Mouse (Mus musculus): Measurements from ENCODE around the gene Stra6l.

Gene Stra6l

GRCm38 (mm10) chr4:45848109-45848824, at the start of gene Stra6l:
Gene Stra6l (plus strand): TSS chr4:45848664.
- DNase-seq (ENCODE audit: low read depth) = peak; percentile 17

GRCm38 (mm10) chr4:45798964-45799363, 49.5 kb upstream of the Stra6l start, which contains the start of gene Aldh1b1:
Gene Aldh1b1 (plus strand): TSS chr4:45799022.
- peak; percentile 49 for DNase-seq (ENCODE audit: low read depth)

- DNase-seq (ENCODE audit: low read depth) = no peak
Measured at GRCm38 (mm10) chr4:45799956-45800537, 48.4 kb upstream of the Stra6l start.

GRCm38 (mm10) chr4:45802900-45803299, 45.6 kb upstream of the Stra6l start:
- DNase-seq (ENCODE audit: low read depth) = no peak

- no peak for DNase-seq (ENCODE audit: low read depth)
Measured at GRCm38 (mm10) chr4:45808034-45808433, 40.4 kb upstream of the Stra6l start.

DNA sequence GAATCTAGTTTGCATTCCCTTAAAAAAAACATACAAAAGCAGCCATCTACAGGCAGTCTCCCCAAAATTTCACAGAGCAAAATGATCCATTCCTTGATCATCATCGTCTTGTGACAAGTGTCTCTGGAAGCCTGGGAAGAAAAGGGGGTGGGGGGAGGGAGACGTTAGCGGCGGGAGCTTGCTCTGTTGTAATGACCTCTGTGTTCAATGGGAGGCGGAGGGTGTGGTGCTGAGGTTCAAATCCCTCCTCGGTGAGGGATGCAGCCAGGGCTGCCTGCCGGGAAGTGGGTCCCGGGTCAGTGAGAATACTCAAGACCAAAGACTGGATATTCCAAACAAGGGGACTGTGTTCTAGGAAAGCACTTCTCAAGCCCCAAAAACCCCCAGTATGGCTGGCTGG, 37.2 kb upstream of the Stra6l start:
- DNase-seq (ENCODE audit: low read depth) = no peak

DNA sequence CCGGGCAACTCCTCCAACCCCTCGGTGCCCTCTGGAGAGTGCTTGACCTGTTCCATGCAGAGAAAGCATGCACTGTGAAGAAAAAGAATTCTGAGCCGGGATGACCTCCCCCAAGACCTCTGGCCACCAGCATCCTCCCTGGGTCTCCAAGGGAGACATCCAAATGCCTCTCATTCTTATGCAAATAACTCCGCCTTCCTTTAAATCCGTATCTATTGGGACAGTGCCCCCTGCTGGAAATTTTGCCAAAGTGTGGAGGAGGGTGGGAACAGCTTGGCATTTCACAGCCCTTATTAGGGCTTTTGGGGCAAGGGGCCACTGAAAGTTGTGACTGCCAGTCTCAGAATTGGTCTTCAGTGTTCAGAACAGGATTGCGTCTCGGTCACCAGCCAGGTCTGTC, 32.9 kb upstream of the Stra6l start:
- DNase-seq (ENCODE audit: low read depth) = peak; percentile 34

- no peak for DNase-seq (ENCODE audit: low read depth)
Measured at GRCm38 (mm10) chr4:45818814-45819207, 29.7 kb upstream of the Stra6l start.

- peak; percentile 18 for DNase-seq (ENCODE audit: low read depth)
Measured at GRCm38 (mm10) chr4:45819208-45819931, 29.1 kb upstream of the Stra6l start.

DNA sequence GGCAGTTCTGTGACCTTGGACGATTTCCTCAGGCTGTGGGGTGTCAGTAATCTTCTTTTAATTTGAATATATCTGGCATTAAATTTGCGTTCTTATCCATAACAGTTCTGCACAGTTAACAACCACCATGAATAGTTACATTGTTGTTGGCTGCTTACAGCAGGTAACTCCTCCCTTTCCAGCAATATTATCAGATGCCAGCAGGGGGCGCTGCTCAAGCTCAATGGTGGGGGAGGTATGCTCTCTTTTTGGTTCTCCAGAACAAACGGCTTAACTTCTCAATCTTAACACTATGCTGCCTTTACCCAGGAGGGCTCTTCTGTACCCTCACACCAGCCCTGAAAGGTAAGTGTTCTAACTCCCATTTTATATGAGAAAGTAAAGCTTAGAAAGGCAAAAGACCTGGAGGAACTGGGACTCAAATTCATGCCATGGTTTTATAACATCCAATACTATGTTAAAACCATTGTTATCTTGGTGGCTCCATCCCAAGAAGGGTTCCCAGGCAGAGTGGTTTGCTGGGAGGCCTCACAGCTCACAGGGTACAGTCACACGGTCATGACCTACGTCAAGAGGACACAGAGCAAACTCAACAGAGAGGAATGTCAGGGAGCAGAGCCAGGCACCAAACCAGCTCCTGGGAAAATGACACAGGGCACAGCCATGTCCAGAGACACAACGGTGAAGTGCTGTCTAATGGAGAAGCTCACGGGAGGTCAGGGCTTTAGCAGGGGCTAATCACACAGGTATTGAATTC, 28.2 kb upstream of the Stra6l start:
- DNase-seq (ENCODE audit: low read depth) = peak; percentile 60

- no peak for DNase-seq (ENCODE audit: low read depth)
Measured at GRCm38 (mm10) chr4:45821995-45822394, 26.5 kb upstream of the Stra6l start.

GRCm38 (mm10) chr4:45822781-45823575, 25.5 kb upstream of the Stra6l start:
- no peak for DNase-seq (ENCODE audit: low read depth)

DNA sequence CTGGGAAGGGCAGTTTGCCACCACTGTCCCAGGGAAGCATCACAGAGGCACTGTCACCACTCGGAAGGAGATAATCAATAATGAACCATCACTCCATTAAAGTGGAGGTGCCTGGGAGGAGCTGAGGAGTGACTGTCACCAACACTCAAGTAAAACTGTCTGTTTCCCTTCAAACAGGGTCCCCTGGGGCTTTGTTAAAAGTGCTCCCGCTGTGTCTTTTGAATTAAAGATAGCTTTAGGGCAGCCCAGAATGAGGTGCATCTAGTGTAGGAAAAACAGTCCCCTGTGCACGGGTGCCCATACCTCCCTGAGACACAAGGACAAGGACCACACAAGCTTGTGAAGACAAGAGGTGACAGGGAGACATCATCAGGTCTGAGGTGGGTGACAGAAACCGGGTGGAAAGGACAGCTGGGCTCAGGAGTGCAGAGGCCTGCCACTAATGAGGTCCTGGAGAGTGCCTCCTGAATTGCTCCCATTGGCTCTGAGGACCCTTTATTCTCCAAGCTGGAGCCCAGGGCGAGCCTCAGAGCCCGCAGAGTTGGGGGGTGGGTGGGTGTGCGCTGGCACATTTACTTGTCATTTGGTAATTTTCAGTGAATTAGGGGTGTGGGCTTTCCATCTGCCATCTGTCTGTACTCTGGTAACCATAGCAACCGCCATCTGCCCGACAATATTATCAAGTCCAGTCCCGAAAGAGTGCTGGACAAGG, 24.3 kb upstream of the Stra6l start:
- no peak for DNase-seq (ENCODE audit: low read depth)

- no peak for DNase-seq (ENCODE audit: low read depth)
Measured at GRCm38 (mm10) chr4:45824761-45825556, 23.5 kb upstream of the Stra6l start.

- no peak for DNase-seq (ENCODE audit: low read depth)
Measured at GRCm38 (mm10) chr4:45826275-45827040, 22.0 kb upstream of the Stra6l start, which contains the start of gene Igfbpl1. Gene Igfbpl1 (minus strand): TSS chr4:45826923.

DNA sequence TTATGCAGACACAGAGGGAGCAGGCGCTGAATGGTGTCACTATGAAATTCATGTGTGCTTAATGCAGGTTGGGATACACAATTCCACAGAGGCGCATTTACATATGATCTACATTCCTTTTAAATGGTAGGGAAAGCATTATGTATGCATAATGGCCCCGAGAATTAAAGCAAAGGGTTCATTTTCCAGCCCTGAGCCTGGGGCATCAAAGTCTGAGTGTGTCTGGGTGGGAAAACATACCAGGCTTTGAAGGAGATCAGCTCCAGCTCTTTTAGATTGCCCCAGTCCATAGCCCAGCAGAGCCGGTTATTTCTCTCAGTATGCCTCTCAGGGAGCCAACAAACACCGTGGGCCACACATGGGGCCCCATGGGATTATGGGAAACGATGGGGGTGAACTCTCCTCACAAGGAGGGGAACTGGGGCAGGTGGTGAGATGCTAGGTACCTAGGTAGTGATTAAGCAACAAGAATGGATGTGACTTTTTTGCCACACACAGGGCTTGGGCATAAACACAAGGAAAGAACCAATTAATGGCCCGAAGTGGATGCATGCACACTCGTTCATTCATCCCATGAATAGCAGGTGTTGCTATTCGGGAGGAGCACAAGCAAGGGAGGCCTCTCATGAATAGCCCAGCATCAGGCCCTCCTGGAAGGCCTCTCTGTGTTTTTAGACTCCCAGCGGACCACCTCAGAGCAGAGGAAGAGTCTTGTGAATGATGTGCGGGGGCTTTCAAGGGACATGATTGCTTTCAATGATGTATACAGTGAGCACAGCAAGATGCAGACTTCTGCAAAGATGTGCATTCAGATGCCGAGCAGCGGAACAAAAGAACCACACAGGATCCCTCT, 18.3 kb upstream of the Stra6l start:
- no peak for DNase-seq (ENCODE audit: low read depth)

DNA sequence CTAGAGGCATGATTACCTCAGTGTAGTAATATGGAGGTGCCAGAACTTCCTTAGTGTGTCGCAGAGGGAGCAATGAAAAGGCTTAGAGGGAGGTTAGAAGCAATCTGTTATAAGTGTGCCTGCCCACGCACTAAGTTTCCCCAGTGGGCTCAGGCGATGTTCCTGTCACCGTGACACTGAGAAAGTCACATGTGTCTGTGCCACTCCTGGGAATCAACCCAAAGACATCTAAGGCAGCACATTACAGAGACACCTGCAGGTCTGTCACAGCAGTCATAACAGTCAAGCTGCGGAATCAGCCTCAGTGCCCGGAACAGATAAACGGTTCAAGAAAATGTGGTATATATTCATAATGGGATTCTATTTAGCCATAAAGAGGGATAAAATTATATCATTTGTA, 16.5 kb upstream of the Stra6l start:
- DNase-seq (ENCODE audit: low read depth) = no peak

DNA sequence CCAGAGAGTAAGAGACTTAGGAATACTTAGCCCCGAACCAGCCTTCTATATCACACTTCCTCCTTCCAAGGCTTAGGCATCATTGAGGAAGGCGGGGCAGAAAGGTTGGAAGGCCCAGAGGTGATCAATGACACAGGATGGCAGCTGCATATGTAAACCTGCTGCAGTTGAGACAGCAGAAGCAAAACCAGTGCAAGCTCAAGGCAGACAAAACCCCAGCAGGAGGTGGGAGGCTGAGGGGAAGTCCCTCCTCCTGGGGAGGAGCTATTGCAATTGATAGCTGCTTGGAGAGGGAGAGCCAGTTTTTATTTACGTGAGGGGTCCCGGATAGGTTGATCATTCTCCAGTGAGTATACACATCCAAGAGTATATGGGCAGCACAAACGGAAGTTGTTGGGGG, 15.0 kb upstream of the Stra6l start:
- DNase-seq (ENCODE audit: low read depth) = no peak

Data from c-Kit-positive CD71-negative TER-119-negative erythroid progenitor cells, embryonic 14.5 days (primary cell).